Comparison of ENCODE assay signal across 23 mouse cellular contexts in the genomic region with DNA sequence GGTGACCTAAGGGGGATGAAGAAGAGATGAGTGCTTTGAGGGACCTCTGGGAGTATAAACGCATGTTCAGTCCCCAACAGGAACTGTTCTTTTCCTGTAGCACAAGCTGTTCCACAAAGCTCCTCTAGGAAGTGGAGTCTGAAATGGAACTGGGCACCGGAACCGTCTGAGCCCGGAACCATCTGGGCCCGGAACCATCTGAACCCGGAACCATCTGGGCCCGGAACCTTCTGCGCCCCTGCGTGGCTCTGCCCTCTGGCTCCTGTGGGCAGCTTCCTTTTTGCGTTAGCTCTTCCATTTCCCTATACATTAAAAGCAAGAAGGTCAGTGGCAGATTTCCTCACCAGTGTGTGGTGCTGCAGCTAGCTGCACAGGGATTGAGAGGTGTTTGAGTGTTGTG.
DNase-seq lines count a peak whose midpoint lies in the region; ATAC-seq and TF ChIP-seq lines count a peak whose summit lies in the region.
"Had no signal": no experiment of that assay in that cellular context is flagged by ENCODE, and none has a peak within 500 bp of the region (broad histone marks: within the 10 kb centered on the region; RNA-seq: fewer than 3 reads in every experiment).

No protein-coding gene starts in this region.

- no peaks in the 10 kb centered on the region for H3K27me3 ChIP-seq in forebrain, embryonic 11.5 days (ENCODE audit: control insufficient read depth, insufficient read depth, low read length)
- H3K27me3 ChIP-seq in forebrain, embryonic 14.5 days (replicated peaks; ENCODE audit: control insufficient read depth, insufficient read depth, low read length): no peaks in the 10 kb centered on the region
- no peaks in the 10 kb centered on the region for H3K27me3 ChIP-seq in heart, postnatal 0 days (ENCODE audit: control insufficient read depth, insufficient read depth, low read length)
- no peaks in the 10 kb centered on the region for H3K27me3 ChIP-seq in testis, adult 2 months (ENCODE audit: control insufficient read depth, insufficient read depth, low read length)
- H3K27me3 ChIP-seq: hindbrain, embryonic 12.5 days; limb, embryonic 13.5 days; megakaryocyte, embryonic 14.5 days; midbrain, embryonic 13.5 days had no signal

- H3K4me1 ChIP-seq in forebrain, embryonic 11.5 days (replicated peaks; ENCODE audit: control insufficient read depth, insufficient read depth, low read length): no peaks in the 10 kb centered on the region
- no peaks in the 10 kb centered on the region for H3K4me1 ChIP-seq in forebrain, embryonic 14.5 days (ENCODE audit: control insufficient read depth, insufficient read depth, low read length)
- peaks cover 15% of the 10 kb centered on the region for H3K4me1 ChIP-seq in heart, postnatal 0 days (ENCODE audit: control insufficient read depth, insufficient read depth)
- peaks cover 7% of the 10 kb centered on the region for H3K4me1 ChIP-seq in testis, adult 2 months (ENCODE audit: control insufficient read depth, insufficient read depth, low read length)

- peak; percentile 28 for DNase-seq in forebrain, embryonic 11.5 days (ENCODE audit: low spot score)
- no peak for DNase-seq in forebrain, embryonic 14.5 days (ENCODE audit: low spot score)
- DNase-seq in heart, postnatal 0 days (ENCODE audit: low spot score): no peak
- no peak for DNase-seq in heart, adult 18-20 months
- DNase-seq in testis, postnatal 10 days (ENCODE audit: low spot score): no peak
- no peak for DNase-seq in frontal cortex, postnatal 14 days (ENCODE audit: low spot score in 2 of 2)
- DNase-seq: adrenal gland, postnatal 25 days; cerebellum, adult 9-10 months; forebrain, postnatal 0 days; gastrocnemius, postnatal 36 days; heart, postnatal 10 days; kidney, postnatal 10 days; lung, embryonic 14.5 days; right cerebral cortex, postnatal 14 days; thymus, postnatal 25 days had no signal

- TF ChIP-seq CTCF in heart, postnatal 0 days (IDR thresholded peaks at IDR 0.05; ENCODE audit: low read depth): no peak
- TF ChIP-seq CTCF in testis, adult 2 months (IDR thresholded peaks at IDR 0.05; ENCODE audit: control insufficient read depth, insufficient read depth, insufficient replicate concordance, low read depth, low read length): no peak

- ATAC-seq in forebrain, embryonic 11.5 days (replicated peaks; ENCODE audit: low FRiP score): no peak
- no peak for ATAC-seq in forebrain, embryonic 14.5 days
- ATAC-seq in heart, postnatal 0 days (ENCODE audit: insufficient read depth, low read depth): no peak
- ATAC-seq: forebrain, postnatal 0 days; intestine, postnatal 0 days; midbrain, embryonic 13.5 days had no signal

- WGBS in forebrain, embryonic 11.5 days: 93% methylated on average over 10 of the region's 10 CpGs
- WGBS in forebrain, embryonic 14.5 days: 94% methylated on average over 10 of the region's 10 CpGs
- WGBS in heart, postnatal 0 days: 78% methylated on average over 10 of the region's 10 CpGs

- peak; percentile 61; the same call in 1 of the 2 replicates for TF ChIP-seq POLR2A in testis, adult 2 months (IDR thresholded peaks at IDR 0.05; ENCODE audit: control insufficient read depth, low read depth, low read length)

- no peaks in the 10 kb centered on the region for H3K36me3 ChIP-seq in forebrain, embryonic 11.5 days (ENCODE audit: control insufficient read depth, insufficient read depth, low read length)
- no peaks in the 10 kb centered on the region for H3K36me3 ChIP-seq in forebrain, embryonic 14.5 days (ENCODE audit: control insufficient read depth, insufficient read depth, low read length)
- no peaks in the 10 kb centered on the region for H3K36me3 ChIP-seq in heart, postnatal 0 days (replicated peaks; ENCODE audit: control insufficient read depth, insufficient read depth, low read length)
- no peaks in the 10 kb centered on the region for H3K36me3 ChIP-seq in testis, adult 2 months (ENCODE audit: control insufficient read depth, insufficient read depth, low read length)
- H3K36me3 ChIP-seq: hindbrain, embryonic 12.5 days; limb, embryonic 13.5 days; midbrain, embryonic 13.5 days had no signal

- peak; percentile 78 for TF ChIP-seq EP300 in heart, postnatal 0 days (IDR thresholded peaks at IDR 0.05; ENCODE audit: low read depth)

- no peaks in the 10 kb centered on the region for H3K9me3 ChIP-seq in forebrain, embryonic 11.5 days (ENCODE audit: control insufficient read depth, low read length)
- H3K9me3 ChIP-seq in forebrain, embryonic 14.5 days (replicated peaks; ENCODE audit: control insufficient read depth, low read length): no peaks in the 10 kb centered on the region
- no peaks in the 10 kb centered on the region for H3K9me3 ChIP-seq in heart, postnatal 0 days (replicated peaks; ENCODE audit: control insufficient read depth, low read length)
- H3K9me3 ChIP-seq: embryonic facial prominence, embryonic 10.5 days; hindbrain, embryonic 12.5 days; limb, embryonic 13.5 days; megakaryocyte, embryonic 14.5 days; midbrain, embryonic 13.5 days had no signal

- no peak overlapping the region for H3K9ac ChIP-seq in forebrain, embryonic 11.5 days (ENCODE audit: low read length)
- no peak overlapping the region for H3K9ac ChIP-seq in forebrain, embryonic 14.5 days (ENCODE audit: low read length)
- no peak overlapping the region for H3K9ac ChIP-seq in heart, postnatal 0 days (replicated peaks; ENCODE audit: low read depth, low read length)
- H3K9ac ChIP-seq: forebrain, postnatal 0 days; hindbrain, embryonic 12.5 days; limb, embryonic 13.5 days; liver, embryonic 14.5 days; lung, embryonic 14.5 days; midbrain, embryonic 13.5 days had no signal

- H3K4me2 ChIP-seq in forebrain, embryonic 11.5 days (ENCODE audit: low read depth, low read length, severe bottlenecking): no peak overlapping the region
- no peak overlapping the region for H3K4me2 ChIP-seq in forebrain, embryonic 14.5 days (ENCODE audit: low read length)
- H3K4me2 ChIP-seq in heart, postnatal 0 days (ENCODE audit: low read depth, low read length): no peak overlapping the region
- H3K4me2 ChIP-seq: hindbrain, embryonic 12.5 days; limb, embryonic 13.5 days; lung, embryonic 14.5 days; midbrain, embryonic 13.5 days had no signal

- no peak overlapping the region for H3K27ac ChIP-seq in forebrain, embryonic 11.5 days (ENCODE audit: low read depth, low read length)
- H3K27ac ChIP-seq in forebrain, embryonic 14.5 days (ENCODE audit: low read depth, low read length): no peak overlapping the region
- H3K27ac ChIP-seq in heart, postnatal 0 days (ENCODE audit: low read depth): no peak overlapping the region
- H3K27ac ChIP-seq in testis, adult 2 months (ENCODE audit: control insufficient read depth, insufficient read depth, low read depth, low read length): no peak overlapping the region; the same call in 1 of the 2 replicates
- H3K27ac ChIP-seq: embryonic facial prominence, embryonic 10.5 days; hindbrain, embryonic 12.5 days; limb, embryonic 13.5 days; liver, embryonic 14.5 days; midbrain, embryonic 13.5 days had no signal

- H3K4me3 ChIP-seq in forebrain, embryonic 11.5 days (ENCODE audit: low read depth, low read length): no peak overlapping the region
- H3K4me3 ChIP-seq in forebrain, embryonic 14.5 days (ENCODE audit: low read depth, low read length): no peak overlapping the region
- H3K4me3 ChIP-seq in heart, postnatal 0 days (ENCODE audit: low read depth, low read length): no peak overlapping the region
- peak overlapping the region; percentile 73 for H3K4me3 ChIP-seq in testis, adult 2 months (ENCODE audit: control insufficient read depth, low read depth, low read length)
- H3K4me3 ChIP-seq: embryonic facial prominence, embryonic 10.5 days; hindbrain, embryonic 12.5 days; limb, embryonic 13.5 days; megakaryocyte, embryonic 14.5 days; midbrain, embryonic 13.5 days had no signal
